Mouse (Mus musculus) right cerebral cortex, adult 18-20 months (tissue): ENCODE measurements around the gene Anapc15-ps.

Source experiments
- DNase-seq: peaks from one replicate; pipeline ENCODE4 v3.0.0; 2022; ENCODE audit warnings: mixed read lengths

Anapc15-ps gene

DNA sequence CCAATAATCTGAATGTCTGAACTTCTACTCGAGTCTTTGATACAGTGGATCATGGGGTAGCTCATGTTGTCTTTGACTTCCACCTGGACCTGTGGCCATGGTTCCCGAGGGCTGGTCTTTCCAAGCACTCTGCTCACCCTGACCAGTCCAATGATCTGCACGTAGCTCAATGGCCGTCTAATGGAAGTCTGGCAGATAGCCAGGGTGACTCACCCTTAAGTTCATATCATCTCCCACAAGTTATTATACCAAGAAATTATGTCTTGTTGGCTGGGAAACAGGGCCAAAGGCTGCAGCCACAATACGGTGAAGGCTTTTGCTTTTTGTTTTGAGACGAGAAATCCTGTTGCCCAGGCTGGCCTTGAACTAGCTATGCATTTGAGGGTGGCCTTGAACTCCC, 45.9 kb downstream of the Anapc15-ps start:
- no peak for DNase-seq

DNA sequence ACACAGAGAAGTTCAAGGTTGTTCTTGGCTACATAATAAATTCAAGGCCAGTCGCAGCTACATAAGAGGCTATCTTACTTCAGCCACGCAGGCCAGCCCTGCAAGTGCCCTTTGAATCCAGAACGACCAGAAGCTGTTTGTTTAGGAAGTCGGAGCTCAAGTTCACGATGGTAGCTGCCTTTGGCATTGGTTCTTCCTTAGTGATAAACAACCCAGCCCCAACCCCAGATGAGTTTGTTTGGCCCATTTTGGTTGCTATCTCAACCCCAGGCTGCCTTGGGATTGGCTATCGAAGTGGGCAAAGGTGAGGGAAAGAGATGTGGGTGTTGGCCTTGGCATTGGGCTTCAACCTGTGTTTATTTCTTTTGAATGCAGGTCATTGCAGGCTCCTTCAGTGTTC, 48.0 kb downstream of the Anapc15-ps start:
- no peak for DNase-seq

DNA sequence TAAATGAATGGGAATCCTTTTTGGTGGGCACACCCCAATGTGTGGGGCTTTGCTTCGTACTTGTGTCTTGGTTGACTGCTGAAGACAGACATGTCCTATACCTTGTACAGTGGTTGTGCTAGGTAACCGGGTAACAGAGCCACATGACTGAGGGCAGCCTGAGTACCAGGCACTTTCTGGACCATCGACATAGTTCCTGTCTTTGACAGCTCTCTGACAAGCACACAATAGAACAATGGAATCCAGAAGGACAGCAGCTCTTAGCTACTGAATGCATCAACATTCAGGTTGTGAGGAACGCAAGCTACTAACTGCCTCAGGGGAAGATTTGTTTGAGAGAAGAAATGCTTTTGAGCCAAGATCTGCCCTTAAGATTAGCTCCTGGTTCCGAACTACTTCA, 49.2 kb downstream of the Anapc15-ps start:
- no peak for DNase-seq

DNA sequence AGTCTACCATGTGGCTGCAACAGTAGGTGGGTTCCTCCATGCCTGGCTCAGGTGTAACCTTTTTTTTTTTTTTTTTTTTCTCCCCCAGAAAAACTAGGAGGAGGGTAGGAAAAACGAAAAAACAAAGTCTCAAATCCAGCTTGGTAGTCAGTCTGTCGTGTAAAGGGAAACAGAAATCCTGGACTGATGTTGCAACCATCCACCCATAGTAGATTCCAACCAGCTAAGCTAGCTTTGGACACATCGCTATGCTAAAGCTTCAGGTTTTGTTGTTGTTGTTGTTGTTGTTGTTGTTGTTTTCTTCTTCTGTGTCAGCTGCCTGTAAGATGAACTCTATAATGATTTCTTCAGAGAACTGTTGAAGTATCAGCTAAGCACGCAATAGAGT, 49.7 kb downstream of the Anapc15-ps start:
- no peak for DNase-seq
